Mouse (Mus musculus): ENCODE data around the gene Itpr3. TPM values are rescaled to one million over a fixed set of nuclear protein-coding genes. Genes with fewer than 3 reads are reported as not detected.
A peak's percentile ranks its signal among the peaks of the same experiment; 100 is the strongest.

The Itpr3 gene
- polyA plus RNA-seq, 1 experiment from 2014 or later = 4.5 TPM

GRCm38 (mm10) chr17:27070913-27071312 lies 13.8 kb downstream of the Itpr3 start:
- no peak for DNase-seq (ENCODE audit: low spot score)

- DNase-seq (ENCODE audit: low spot score) = peak; percentile 61
Measured at GRCm38 (mm10) chr17:27071630-27072029, 14.5 kb downstream of the Itpr3 start.

- DNase-seq (ENCODE audit: low spot score) = no peak
Measured at GRCm38 (mm10) chr17:27072363-27072762, 15.3 kb downstream of the Itpr3 start.

- no peak for DNase-seq (ENCODE audit: low spot score)
Measured at GRCm38 (mm10) chr17:27073126-27073525, 16.0 kb downstream of the Itpr3 start.

GRCm38 (mm10) chr17:27073778-27074177 lies 16.7 kb downstream of the Itpr3 start:
- no peak for DNase-seq (ENCODE audit: low spot score)

GRCm38 (mm10) chr17:27074236-27074635 lies 17.1 kb downstream of the Itpr3 start:
- no peak for DNase-seq (ENCODE audit: low spot score)

GRCm38 (mm10) chr17:27074849-27075745 lies 18.0 kb downstream of the Itpr3 start:
- peak; percentile 44 for DNase-seq (ENCODE audit: low spot score)

GRCm38 (mm10) chr17:27077133-27077532 lies 20.0 kb downstream of the Itpr3 start:
- DNase-seq (ENCODE audit: low spot score) = no peak

- no peak for DNase-seq (ENCODE audit: low spot score)
Measured at GRCm38 (mm10) chr17:27077920-27078319, 20.8 kb downstream of the Itpr3 start.

GRCm38 (mm10) chr17:27078499-27078898 lies 21.4 kb downstream of the Itpr3 start:
- no peak for DNase-seq (ENCODE audit: low spot score)

GRCm38 (mm10) chr17:27081868-27082267 lies 24.8 kb downstream of the Itpr3 start:
- no peak for DNase-seq (ENCODE audit: low spot score)

GRCm38 (mm10) chr17:27082796-27083195 lies 25.7 kb downstream of the Itpr3 start:
- no peak for DNase-seq (ENCODE audit: low spot score)

GRCm38 (mm10) chr17:27083601-27084000 lies 26.5 kb downstream of the Itpr3 start:
- no peak for DNase-seq (ENCODE audit: low spot score)

- DNase-seq (ENCODE audit: low spot score) = peak; percentile 79
Measured at GRCm38 (mm10) chr17:27085676-27086075, 28.6 kb downstream of the Itpr3 start.

- peak; percentile 60 for DNase-seq (ENCODE audit: low spot score)
Measured at GRCm38 (mm10) chr17:27087426-27087825, 30.3 kb downstream of the Itpr3 start.

- no peak for DNase-seq (ENCODE audit: low spot score)
Measured at GRCm38 (mm10) chr17:27090068-27090467, 33.0 kb downstream of the Itpr3 start.

GRCm38 (mm10) chr17:27095690-27096089 lies 38.6 kb downstream of the Itpr3 start:
- DNase-seq (ENCODE audit: low spot score) = no peak

GRCm38 (mm10) chr17:27101675-27102074 lies 44.6 kb downstream of the Itpr3 start:
- DNase-seq (ENCODE audit: low spot score) = no peak

- no peak for DNase-seq (ENCODE audit: low spot score)
Measured at GRCm38 (mm10) chr17:27105698-27106470, 48.8 kb downstream of the Itpr3 start.

GRCm38 (mm10) chr17:27106745-27107144 lies 49.6 kb downstream of the Itpr3 start:
- DNase-seq (ENCODE audit: low spot score) = peak; percentile 53

GRCm38 (mm10) chr17:27107936-27108335 lies 50.8 kb downstream of the Itpr3 start:
- no peak for DNase-seq (ENCODE audit: low spot score)

- DNase-seq (ENCODE audit: low spot score) = no peak
Measured at GRCm38 (mm10) chr17:27110072-27110471, 53.0 kb downstream of the Itpr3 start.
